Mouse (Mus musculus) erythroblast, embryonic 14.5 days (primary cell): ENCODE results near the gene Ank3.

Source experiments
- GATA1 ChIP-seq: IDR thresholded peaks from 2 replicates; pipeline ENCODE4 v1.6.1; 2012; ENCODE audit warnings: low read length, inconsistent platforms, mixed read lengths
- TAL1 ChIP-seq: IDR thresholded peaks from 3 replicates; pipeline ENCODE4 v1.6.1; 2012; ENCODE audit warnings: low read length, inconsistent platforms, mixed read lengths

- TF ChIP-seq TAL1 (no peak), GATA1 (no peak)
Observed at GRCm38 (mm10) chr10:69726806-69727205, 328.2 kb downstream of the Ank3 start.
